Mouse (Mus musculus) heart, postnatal 0 days (tissue): ENCODE results near the gene Ift80. TPM values are rescaled to one million over a fixed set of nuclear protein-coding genes. Genes with fewer than 3 reads are reported as not detected.
"Not testable (repeated sequence)": the region's sequence is repeated elsewhere in the genome, so short reads cannot be mapped to it uniquely, and the experiment has no call there.

Experiments used
- ATAC-seq: fragments of 200-750 bp; cut with Nextera tagmentation; 2 replicates; pipeline ENCODE4 v1.8.0; 2017; ENCODE audit warnings: low read depth, moderate number of reproducible peaks, moderate library complexity; ENCODE audit not compliant: insufficient read depth
- DNase-seq: peaks from one replicate; pipeline ENCODE4 v3.0.0-alpha.2; 2016; ENCODE audit warnings: low spot score
- H3K27ac ChIP-seq: fragments of 300-500 bp; sonication (generic); 2 replicates; pipeline ENCODE4 v1.5.1; 2014; ENCODE audit warnings: low read depth, mild to moderate bottlenecking
- H3K27me3 ChIP-seq: fragments of 300-500 bp; sonication (generic); 2 replicates; pipeline ENCODE4 v1.6.1; 2014; ENCODE audit warnings: low read length, mixed read lengths; ENCODE audit not compliant: control insufficient read depth, insufficient read depth
- H3K36me3 ChIP-seq: fragments of 300-500 bp; sonication (generic); replicated peaks from 2 replicates; pipeline ENCODE4 v1.6.1; 2014; ENCODE audit warnings: low read length, mixed read lengths; ENCODE audit not compliant: control insufficient read depth, insufficient read depth
- H3K4me1 ChIP-seq: fragments of 300-500 bp; sonication (generic); 2 replicates; pipeline ENCODE4 v1.6.1; 2014; ENCODE audit warnings: antibody characterized with exemption; ENCODE audit not compliant: control insufficient read depth, insufficient read depth
- H3K4me2 ChIP-seq: fragments of 300-500 bp; sonication (generic); 2 replicates; pipeline ENCODE4 v1.6.1; 2014; ENCODE audit warnings: low read depth, mild to moderate bottlenecking, low read length, moderate library complexity
- H3K4me3 ChIP-seq: fragments of 300-500 bp; sonication (generic); 2 replicates; pipeline ENCODE4 v1.5.1; 2014; ENCODE audit warnings: low read depth, low read length
- H3K9ac ChIP-seq: fragments of 300-500 bp; sonication (generic); replicated peaks from 2 replicates; pipeline ENCODE4 v1.6.1; 2014; ENCODE audit warnings: low read depth, low read length, mixed read lengths
- H3K9me3 ChIP-seq: fragments of 300-500 bp; sonication (generic); replicated peaks from 2 replicates; pipeline ENCODE4 v1.6.1; 2016; ENCODE audit warnings: low read length; ENCODE audit not compliant: control insufficient read depth
- CTCF ChIP-seq: IDR thresholded peaks from 2 replicates; pipeline ENCODE4 v1.5.1; 2016; ENCODE audit warnings: antibody characterized with exemption, control low read depth, low read depth
- EP300 ChIP-seq: IDR thresholded peaks from 2 replicates; pipeline ENCODE4 v1.6.1; 2016; ENCODE audit warnings: antibody characterized with exemption, low read depth
- WGBS: fragments of 180-500 bp; shearing (Covaris S2); extraction: QIAGEN DNeasy Blood & Tissue Kit; methylation state at CpG from one replicate; pipeline ENCODE4 v1.1.7; 2014; 5-methylcytosine and 5-hydroxymethylcytosine counted together
- polyA plus RNA-seq: library from polyadenylated mRNA; unstranded; fragments of >200 nt; fragmentation: Nextera tagmentation; extraction: Ambion mirVana; gene quantifications from 2 replicates; pipeline ENCODE4 v1.2.1, GENCODE M21; 2015
- total RNA-seq: library from RNA; depleted of rRNA; stranded (reverse); fragments of >200 nt; gene quantifications from 2 replicates; pipeline ENCODE4 v1.2.3, GENCODE M21; 2014; ENCODE audit warnings: low replicate concordance

Ift80 gene
- total and polyA plus RNA-seq, 2 experiments from 2014 or later, result 2.8 to 3.2 TPM

DNA sequence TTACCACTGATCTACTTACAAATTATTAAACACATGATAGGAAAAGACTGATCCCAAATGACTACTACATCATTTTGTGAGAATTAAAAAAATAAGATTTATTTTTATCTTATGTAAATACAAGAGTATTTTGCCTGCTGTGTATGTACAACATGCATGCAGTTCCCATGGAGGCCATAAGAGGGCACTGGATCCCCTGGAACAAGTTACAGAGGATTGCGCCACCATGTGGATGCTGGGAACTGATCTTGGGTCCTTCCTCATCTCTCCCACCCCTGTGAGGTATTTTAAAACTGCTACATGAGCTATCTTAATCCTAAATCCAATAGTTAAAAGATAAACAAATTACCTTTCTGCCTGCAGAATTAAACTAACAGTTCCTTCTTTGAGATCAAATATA lies 68.9 kb downstream of the Ift80 start:
- no peaks in the 10 kb centered on the region for H3K27me3 ChIP-seq
- H3K4me1 ChIP-seq, result no peaks in the 10 kb centered on the region
- ATAC-seq, result no peak
- H3K36me3 ChIP-seq, result peaks cover 14% of the 10 kb centered on the region
- no peak for TF ChIP-seq EP300
- peak; percentile 42 for TF ChIP-seq CTCF
- H3K27ac ChIP-seq, result no peak overlapping the region
- WGBS, result 95% methylated on average over 1 of the region's 1 CpGs
- peaks cover 3% of the 10 kb centered on the region; the same call in 1 of the 2 replicates for H3K9me3 ChIP-seq
- H3K9ac ChIP-seq, result no peak overlapping the region
- no peak for DNase-seq
- H3K4me2 ChIP-seq, result no peak overlapping the region
- no peak overlapping the region for H3K4me3 ChIP-seq

DNA sequence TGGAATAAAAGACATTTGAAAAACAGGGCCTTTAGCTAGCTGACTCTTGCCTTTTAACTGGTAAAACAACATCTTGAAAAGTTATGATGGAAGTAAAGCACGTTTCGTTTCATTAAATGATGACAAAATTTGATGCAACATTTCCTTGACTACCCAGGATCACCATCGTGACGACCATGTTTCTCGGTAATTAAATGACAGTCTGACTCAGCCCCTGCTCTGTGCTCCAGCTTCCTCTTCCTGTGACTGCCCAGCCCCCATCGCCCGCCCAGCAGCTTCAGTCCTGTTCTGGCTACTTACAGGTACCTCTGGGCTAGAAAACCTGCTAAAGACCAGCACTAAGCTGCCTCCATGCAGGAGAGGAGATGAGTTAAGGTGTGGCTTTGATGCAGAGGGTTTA lies 70.1 kb downstream of the Ift80 start:
- Histone ChIP-seq H3K9me3 (peaks cover 3% of the 10 kb centered on the region; the same call in 1 of the 2 replicates), H3K27me3 (no peaks in the 10 kb centered on the region), H3K4me3 (no peak overlapping the region), H3K4me2 (no peak overlapping the region), H3K27ac (no peak overlapping the region), H3K4me1 (no peaks in the 10 kb centered on the region), H3K36me3 (peaks cover 11% of the 10 kb centered on the region), H3K9ac (no peak overlapping the region)
- ATAC-seq (no peak), DNase-seq (no peak)
- TF ChIP-seq CTCF (no peak), EP300 (no peak)
- WGBS, result 81% methylated on average over 7 of the region's 7 CpGs

DNA sequence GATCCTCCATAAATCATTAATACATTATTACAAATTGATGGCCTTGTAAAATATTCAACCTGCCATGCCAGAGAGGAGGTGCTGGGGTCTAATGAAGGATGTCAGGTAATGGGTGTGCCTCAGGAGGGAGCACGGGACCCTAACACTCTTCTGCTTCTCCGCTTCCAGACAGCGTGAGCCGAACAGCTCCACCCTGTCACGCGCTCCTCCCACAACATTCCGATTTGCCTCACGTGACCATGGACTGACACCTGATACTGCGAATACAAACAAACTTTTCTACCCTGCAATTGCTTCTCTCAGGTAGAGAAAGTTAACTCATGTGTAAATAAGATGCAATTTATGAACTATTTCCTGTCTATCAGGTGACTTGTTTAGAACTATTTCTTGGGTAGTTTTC lies 75.8 kb downstream of the Ift80 start:
- no peaks in the 10 kb centered on the region for H3K4me1 ChIP-seq
- H3K27ac ChIP-seq, result no peak overlapping the region
- no peak for TF ChIP-seq CTCF
- no peak for TF ChIP-seq EP300
- H3K9me3 ChIP-seq, result no peaks in the 10 kb centered on the region
- DNase-seq (no peak), ATAC-seq (no peak)
- H3K27me3 ChIP-seq, result no peaks in the 10 kb centered on the region
- peaks cover 3% of the 10 kb centered on the region; the same call in 1 of the 2 replicates for H3K36me3 ChIP-seq
- no peak overlapping the region for H3K9ac ChIP-seq
- 67% methylated on average over 9 of the region's 9 CpGs for WGBS
- H3K4me3 ChIP-seq, result no peak overlapping the region
- H3K4me2 ChIP-seq, result no peak overlapping the region

DNA sequence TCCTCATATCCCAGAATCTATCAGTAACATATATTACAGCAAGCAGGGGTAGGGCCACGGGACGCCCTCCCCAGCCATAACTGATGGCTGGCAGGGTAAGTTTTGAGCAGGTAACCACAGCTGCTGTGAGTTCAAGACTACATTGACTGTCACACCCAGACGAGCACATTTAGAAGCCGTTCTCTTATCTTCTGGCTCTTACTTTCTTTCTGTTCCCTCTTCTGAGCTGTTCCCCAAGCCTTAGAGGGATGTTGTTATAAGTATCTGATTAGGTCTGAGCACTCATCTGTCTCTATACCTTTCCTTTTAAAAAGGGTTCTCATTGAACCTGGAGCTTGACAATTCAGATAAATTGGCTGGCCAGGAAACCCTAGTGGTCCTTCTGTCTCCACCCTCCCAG lies 96.9 kb downstream of the Ift80 start:
- 69% methylated on average over 4 of the region's 4 CpGs for WGBS
- Histone ChIP-seq H3K4me3 (no peak overlapping the region), H3K9me3 (no peaks in the 10 kb centered on the region), H3K27me3 (no peaks in the 10 kb centered on the region), H3K9ac (no peak overlapping the region), H3K36me3 (peaks cover 8% of the 10 kb centered on the region; the same call in 1 of the 2 replicates), H3K4me1 (no peaks in the 10 kb centered on the region), H3K4me2 (no peak overlapping the region), H3K27ac (no peak overlapping the region)
- no peak for ATAC-seq
- no peak for DNase-seq
- no peak for TF ChIP-seq EP300
- TF ChIP-seq CTCF, result no peak

DNA sequence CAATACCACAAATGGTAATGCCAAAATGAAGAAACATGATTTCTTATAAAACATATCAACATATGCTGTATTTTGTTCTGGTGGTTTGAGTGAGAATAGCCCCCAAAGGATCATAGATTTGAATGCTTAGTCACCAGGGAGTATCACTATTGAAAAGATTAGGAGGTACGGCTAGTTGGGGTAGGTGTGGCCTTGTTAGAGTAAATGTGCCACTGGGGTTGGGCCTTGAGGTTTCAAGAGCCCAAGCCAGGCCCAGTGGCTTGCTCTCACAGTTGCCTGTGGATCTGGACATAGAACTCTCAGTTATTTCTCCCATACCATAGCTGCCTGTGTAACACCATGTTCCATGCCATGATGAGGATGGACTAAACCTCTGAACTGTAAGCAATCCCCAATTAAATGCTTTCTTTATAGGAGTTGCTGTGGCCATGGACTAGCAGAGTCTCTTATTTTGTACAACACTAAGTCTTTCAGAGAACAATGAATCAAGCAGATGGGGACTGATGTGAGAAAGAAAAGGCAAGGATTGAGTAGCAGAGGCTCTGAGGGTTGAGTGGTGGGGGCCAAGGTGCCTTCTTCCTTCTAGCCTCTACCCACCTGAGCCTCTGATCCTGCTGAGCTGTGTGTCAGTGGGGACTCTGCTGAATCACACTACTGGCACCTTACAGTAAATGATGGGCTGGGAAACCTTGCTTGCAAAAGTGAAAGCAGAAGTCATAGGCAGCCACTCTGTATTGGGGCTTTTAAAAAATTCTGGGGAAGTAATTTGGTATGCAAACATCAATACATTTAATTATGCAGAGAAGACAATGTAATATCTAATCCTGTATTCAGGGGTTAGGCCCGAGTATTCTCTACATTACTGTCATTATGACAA lies 99.2 kb downstream of the Ift80 start:
- no peak overlapping the region for H3K9ac ChIP-seq
- no peak overlapping the region for H3K27ac ChIP-seq
- H3K27me3 ChIP-seq, result no peaks in the 10 kb centered on the region
- TF ChIP-seq EP300, result no peak
- no peak for TF ChIP-seq CTCF
- H3K4me3 ChIP-seq, result no peak overlapping the region
- no peak overlapping the region for H3K4me2 ChIP-seq
- H3K4me1 ChIP-seq, result no peaks in the 10 kb centered on the region
- DNase-seq, result no peak
- H3K36me3 ChIP-seq, result no peaks in the 10 kb centered on the region
- no peak for ATAC-seq
- 83% methylated on average over 2 of the region's 2 CpGs for WGBS
- H3K9me3 ChIP-seq, result no peaks in the 10 kb centered on the region

DNA sequence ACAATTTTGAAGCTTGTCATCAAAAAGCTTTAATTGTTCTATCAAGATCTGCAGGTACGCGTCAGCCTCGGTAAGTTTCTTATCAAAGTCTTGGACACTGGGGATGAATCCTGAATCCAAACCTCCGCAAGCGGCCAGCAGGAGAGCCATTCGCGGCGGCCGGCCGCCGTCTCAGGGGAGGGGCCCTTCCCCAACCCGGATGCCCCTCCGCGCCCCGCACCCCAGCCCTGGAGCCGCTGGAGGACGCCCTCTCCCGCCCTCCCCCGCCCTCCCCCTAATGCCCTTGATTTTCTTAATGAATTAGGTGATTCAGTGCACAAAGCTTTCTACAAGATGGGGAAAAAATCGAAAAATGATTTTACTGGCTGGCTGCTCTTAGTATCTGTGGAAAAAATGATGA lies 101.7 kb downstream of the Ift80 start:
- H3K27ac ChIP-seq, H3K36me3 ChIP-seq, H3K4me2 ChIP-seq, H3K9ac ChIP-seq, DNase-seq, H3K4me3 ChIP-seq, H3K27me3 ChIP-seq, H3K9me3 ChIP-seq, H3K4me1 ChIP-seq: not testable (repeated sequence)
- ATAC-seq, result peak; percentile 68; the same call in 1 of the 2 replicates
- WGBS, result 88% methylated on average over 20 of the region's 20 CpGs
